Mouse (Mus musculus): ENCODE measurements around the gene Slc35f6.
A peak's percentile ranks its signal among the peaks of the same experiment; 100 is the strongest.

Slc35f6 gene

GRCm38 (mm10) chr5:30660278-30660677 lies 12.5 kb downstream of the Slc35f6 start:
- peak; percentile 88 for DNase-seq

- DNase-seq, result peak; percentile 89
Measured at GRCm38 (mm10) chr5:30660813-30661212, 13.1 kb downstream of the Slc35f6 start.

DNA sequence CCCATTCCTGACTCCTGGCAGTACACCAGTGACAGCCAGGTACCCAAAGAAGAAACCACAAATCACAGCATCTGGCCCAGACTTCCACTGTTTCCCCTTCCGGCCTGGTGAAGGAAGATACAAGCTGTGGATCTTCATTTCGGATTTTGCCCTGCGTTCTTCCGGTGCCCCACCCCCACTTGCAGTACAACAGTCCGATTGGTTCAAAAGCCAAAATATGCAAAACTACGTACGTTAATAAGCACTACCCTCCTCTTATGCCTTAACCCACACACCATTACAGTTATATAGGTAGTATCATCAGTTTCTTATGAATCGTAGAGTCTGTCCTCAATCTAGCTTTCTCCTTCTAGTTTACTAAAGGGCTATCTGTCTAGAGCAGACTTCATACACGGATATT lies 17.6 kb downstream of the Slc35f6 start:
- DNase-seq, result no peak

GRCm38 (mm10) chr5:30665968-30666367 lies 18.2 kb downstream of the Slc35f6 start:
- no peak for DNase-seq

- peak; percentile 100 for DNase-seq
Measured at GRCm38 (mm10) chr5:30666391-30667195, 18.9 kb downstream of the Slc35f6 start, which contains the start of gene Cenpa. TSS of gene Cenpa (plus strand) at chr5:30666777.

DNA sequence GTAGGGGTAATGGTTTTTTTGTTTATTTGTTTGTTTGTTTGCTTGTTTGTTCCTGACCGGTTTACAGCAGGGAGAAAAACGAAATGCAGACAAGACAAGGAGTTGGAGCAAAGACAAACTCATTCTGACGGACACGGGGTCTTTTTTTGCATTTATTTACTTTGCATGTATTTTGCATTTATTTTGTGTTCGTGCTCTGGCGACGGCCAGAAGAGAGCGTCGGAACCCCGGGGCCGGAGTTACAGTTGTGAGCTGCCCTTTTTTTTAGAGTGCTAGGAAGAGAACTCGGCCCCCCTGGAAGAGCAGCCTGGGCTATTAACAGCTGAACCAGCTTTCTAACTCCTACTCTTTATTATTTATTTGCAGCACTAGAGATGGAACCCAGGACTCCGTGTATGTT lies 19.5 kb downstream of the Slc35f6 start:
- no peak for DNase-seq

GRCm38 (mm10) chr5:30667686-30668085 lies 20.0 kb downstream of the Slc35f6 start:
- no peak for DNase-seq

DNA sequence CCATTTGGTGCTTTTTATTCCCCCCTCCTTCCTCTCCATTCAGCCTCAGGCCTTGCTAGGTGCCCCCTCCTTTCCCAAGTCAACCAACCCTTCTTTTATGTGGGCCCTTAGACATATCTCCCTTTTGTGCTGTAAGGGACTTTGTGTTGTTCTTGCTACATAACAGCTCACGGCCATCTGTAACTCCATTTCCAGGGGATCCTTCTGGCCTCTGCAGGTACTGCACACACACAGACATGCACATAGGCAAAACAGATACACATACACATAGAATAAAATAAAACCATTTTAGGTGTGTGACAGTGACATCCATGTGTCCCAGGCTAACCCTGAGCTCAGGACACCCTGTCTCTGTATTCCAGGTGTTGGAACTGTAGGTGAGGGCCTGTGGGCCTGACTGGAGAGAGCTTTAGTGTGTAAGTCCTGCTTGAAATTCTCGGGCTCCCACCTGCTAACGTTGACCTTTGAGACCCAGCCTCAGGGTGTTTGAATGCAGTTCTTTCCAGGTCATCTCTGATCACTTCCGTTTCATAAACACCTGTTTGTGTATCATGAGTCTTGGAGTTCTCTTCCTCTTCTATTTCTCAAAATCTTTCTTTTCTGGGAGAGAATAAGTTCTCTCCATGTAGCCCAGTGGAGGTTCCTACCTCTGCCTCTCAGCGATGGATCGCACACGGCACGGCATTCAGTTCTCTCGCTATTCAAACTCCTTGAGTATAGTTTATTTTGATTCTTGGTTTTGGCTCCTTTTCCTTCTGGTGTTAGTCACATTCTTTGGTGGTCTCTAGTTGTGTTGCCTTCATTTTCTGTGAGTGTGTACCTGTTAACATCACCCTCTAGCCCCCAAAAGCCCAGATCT lies 21.1 kb downstream of the Slc35f6 start:
- no peak for DNase-seq

GRCm38 (mm10) chr5:30669496-30669830 lies 21.7 kb downstream of the Slc35f6 start:
- DNase-seq, result no peak

- DNase-seq, result peak; percentile 84
Measured at GRCm38 (mm10) chr5:30670091-30670490, 22.4 kb downstream of the Slc35f6 start.

DNA sequence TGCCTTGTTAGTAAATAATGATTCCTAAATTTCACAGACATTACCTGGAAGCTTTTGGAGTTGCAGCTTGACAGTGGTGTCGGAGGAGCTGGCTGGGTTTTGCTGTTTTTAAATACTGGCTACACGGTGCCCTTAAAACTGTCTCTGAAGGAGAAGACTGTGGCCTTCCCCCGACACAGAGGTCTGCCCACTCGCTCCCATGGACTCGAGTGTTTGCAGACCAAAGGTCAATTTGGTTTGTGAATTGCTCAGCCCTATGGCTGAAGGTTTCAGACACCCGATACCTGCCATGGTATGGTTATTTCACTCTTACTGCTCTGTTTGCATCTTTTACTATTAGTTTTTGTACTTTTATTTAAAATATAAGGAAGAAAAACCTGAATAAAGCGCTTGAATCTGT lies 26.3 kb downstream of the Slc35f6 start:
- peak; percentile 67 for DNase-seq

DNA sequence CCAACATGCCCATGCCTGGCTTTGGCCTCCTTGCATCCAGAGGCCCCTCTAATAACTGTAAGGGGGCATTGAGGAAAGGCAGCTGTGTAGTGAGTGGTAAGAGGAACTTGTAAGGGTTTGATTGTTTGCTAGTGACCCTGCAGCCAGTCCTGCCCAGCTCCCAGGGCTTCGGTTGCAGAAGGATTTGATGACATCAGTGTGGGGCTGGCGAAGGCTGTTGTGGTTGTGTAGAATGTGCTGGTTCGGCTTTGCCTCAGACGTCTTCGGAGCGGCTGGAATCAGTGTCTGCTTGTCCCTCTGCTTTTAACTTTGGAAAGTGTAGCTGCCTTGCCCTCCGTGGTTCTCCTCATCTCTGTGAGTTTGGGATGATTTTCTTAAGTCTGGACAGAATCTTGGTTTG lies 29.1 kb downstream of the Slc35f6 start:
- DNase-seq, result peak; percentile 84

DNA sequence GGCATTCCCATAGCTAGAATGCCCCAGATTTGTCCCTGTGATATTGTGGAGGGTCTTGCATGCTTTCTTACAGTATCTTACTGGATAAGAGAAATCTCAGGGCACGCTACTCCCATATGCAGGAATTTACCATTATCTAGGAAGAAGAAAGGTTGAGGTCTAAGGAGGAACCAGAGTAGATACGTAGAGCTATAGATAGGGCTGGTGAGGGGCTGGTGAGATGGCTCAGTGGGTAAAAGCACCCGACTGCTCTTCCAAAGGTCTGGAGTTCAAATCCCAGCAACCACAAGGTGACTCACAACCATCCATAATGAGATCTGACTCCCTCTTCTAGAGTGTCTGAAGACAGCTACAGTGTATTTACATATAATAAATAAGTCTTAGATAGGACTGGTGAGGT lies 30.3 kb downstream of the Slc35f6 start:
- peak; percentile 71 for DNase-seq

GRCm38 (mm10) chr5:30678722-30679296 lies 31.1 kb downstream of the Slc35f6 start:
- peak; percentile 79 for DNase-seq

GRCm38 (mm10) chr5:30679593-30679992 lies 31.9 kb downstream of the Slc35f6 start:
- DNase-seq, result peak; percentile 42

GRCm38 (mm10) chr5:30681970-30682369 lies 34.2 kb downstream of the Slc35f6 start:
- DNase-seq, result peak; percentile 71

DNA sequence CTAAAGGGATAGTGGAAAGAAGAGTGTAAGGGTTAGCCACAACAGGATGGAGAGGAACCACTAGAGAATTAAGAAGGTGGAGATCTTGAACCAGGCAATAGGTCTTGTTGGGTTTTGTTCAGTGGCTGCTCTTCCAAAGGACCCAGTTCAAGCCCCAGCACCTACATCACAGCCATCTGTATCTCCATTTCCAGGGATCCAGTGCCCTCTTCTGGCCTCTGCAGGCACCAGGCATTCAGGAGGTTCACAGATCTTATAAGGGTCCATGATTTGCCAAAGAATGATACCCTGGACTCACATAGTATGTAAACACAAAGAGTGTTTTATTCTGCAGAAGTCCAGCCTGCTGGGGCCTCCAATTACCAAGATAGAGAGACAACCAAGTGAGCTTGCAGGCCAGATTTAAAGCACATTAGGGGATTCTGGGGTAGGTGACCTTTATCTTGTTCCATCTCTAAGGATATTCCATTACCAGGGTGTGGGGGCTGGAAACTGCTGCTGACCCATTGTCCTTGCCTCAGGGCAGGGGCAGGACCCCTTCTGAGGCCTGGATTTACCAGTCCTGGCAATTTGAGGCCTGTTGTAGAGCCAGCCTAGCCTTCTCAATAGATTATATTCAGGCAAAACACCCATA lies 35.4 kb downstream of the Slc35f6 start:
- peak; percentile 71 for DNase-seq

GRCm38 (mm10) chr5:30683993-30684392 lies 36.3 kb downstream of the Slc35f6 start:
- DNase-seq, result peak; percentile 55

GRCm38 (mm10) chr5:30686781-30687180 lies 39.0 kb downstream of the Slc35f6 start:
- no peak for DNase-seq

- DNase-seq, result peak; percentile 30
Measured at GRCm38 (mm10) chr5:30700361-30701000, 52.7 kb downstream of the Slc35f6 start.

DNA sequence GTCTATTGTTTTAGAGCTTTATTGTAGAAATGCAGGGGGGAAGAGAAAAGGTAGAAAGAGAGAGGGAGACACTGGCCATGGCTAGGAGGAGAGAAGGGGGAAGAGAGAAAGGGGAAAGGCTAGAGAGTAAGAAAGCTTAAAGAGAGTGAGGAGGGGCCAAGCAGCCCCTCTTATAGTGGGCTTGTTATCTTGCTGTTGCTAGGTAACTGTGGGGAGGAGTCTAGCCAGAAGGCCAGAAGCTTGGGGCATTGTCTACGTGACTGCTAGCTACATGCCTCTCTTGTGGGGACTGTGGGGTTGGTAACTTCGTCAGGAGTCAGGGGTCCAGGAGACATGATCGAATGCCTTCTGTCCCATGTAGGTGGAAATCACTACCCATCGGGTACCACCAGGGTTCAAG lies 53.6 kb downstream of the Slc35f6 start:
- DNase-seq, result peak; percentile 55

- peak; percentile 77 for DNase-seq
Measured at GRCm38 (mm10) chr5:30701866-30702265, 54.1 kb downstream of the Slc35f6 start.

Measured in heart, adult 11 months (tissue).